In the genomic region with DNA sequence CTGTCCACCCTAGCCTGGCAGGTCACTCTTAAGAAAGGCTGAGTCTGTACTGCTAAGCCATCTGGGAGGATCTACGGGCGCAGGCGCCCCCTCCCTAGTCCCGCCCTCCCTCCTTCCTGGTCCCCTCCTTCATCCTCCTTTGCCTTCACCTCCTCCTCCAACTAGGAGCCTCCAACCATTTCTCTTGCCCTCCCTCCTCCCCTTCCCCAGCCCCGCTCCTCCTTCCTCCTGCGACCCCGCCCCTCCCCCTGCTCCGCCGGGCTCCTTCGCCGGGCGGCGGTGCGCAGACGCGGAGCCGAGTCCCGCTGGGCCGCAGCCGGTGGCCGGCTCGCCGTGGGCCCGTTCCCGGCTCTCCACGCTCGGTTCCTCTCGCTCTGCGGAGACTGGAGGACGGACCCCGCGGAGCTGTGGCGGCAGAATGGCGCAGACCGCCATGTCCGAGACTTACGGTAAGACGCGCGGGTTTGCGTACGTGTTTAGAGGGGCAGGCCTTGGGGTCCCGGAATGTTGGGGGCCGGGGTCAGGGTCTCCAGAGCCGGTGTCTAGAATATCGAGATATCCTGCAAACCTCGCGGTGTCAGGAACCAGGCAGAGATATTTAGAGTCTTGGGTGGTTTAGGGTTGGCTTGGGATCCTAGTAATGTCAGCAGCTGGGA, we compare ENCODE assay signal across 8 mouse cellular contexts. TPM values are rescaled to one million over a fixed set of nuclear protein-coding genes. Genes with fewer than 3 reads are reported as not detected.
DNase-seq lines count a peak whose midpoint lies in the region; ATAC-seq lines count a peak whose summit lies in the region.

Rab4a (plus strand) TSS at position 268 of the 656 bp plus-strand sequence.

- H3K4me1 ChIP-seq in hindbrain, embryonic 11.5 days (replicated peaks; ENCODE audit: control insufficient read depth, insufficient read depth, low read length) = peaks cover 6% of the 10 kb centered on the region

- no peaks in the 10 kb centered on the region for H3K27me3 ChIP-seq in hindbrain, embryonic 11.5 days (ENCODE audit: control insufficient read depth, insufficient read depth, low read length)

- H3K4me2 ChIP-seq in hindbrain, embryonic 11.5 days (replicated peaks; ENCODE audit: low read depth, low read length) = peak within 1 kb of the TSS; percentile 71

- no peaks in the 10 kb centered on the region for H3K36me3 ChIP-seq in hindbrain, embryonic 11.5 days (ENCODE audit: control insufficient read depth, insufficient read depth, low read length)

- H3K9me3 ChIP-seq in hindbrain, embryonic 11.5 days (ENCODE audit: control insufficient read depth, low read length) = no peaks in the 10 kb centered on the region

- peak; percentile 97 for DNase-seq in MN1 (ENCODE audit: low spot score)
- DNase-seq in cerebellum, postnatal 10 days = peak; percentile 94 to 97
- DNase-seq in frontal cortex, postnatal 10 days (ENCODE audit: low spot score in 2 of 2) = peak; percentile 70 to 82
- peak; percentile 93 for DNase-seq in hindbrain, embryonic 11.5 days (ENCODE audit: low spot score)
- peak; percentile 80 to 82 for DNase-seq in layer of hippocampus, postnatal 14 days (ENCODE audit: low spot score in 2 of 2)
- DNase-seq in lung, postnatal 10 days = peak; percentile 92
- DNase-seq in retina, postnatal 1 day = peak; percentile 93
- peak; percentile 69 to 70 for DNase-seq in urinary bladder, adult 18-20 months (ENCODE audit: low spot score in 2 of 2)

- peak within 1 kb of the TSS; percentile 80 for H3K27ac ChIP-seq in hindbrain, embryonic 11.5 days (ENCODE audit: low read depth, low read length)

- 1% methylated on average over 47 of the region's 48 CpGs for WGBS in hindbrain, embryonic 11.5 days

- peak within 1 kb of the TSS; percentile 81 for H3K4me3 ChIP-seq in hindbrain, embryonic 11.5 days (ENCODE audit: low read depth, low read length)

- H3K9ac ChIP-seq in hindbrain, embryonic 11.5 days (ENCODE audit: low read depth, low read length) = peak within 1 kb of the TSS; percentile 77

- peak; percentile 92 for ATAC-seq in hindbrain, embryonic 11.5 days (ENCODE audit: low FRiP score)

RNA-seq across cellular contexts. Expression of gene Rab4a, which starts in this region (rescaled TPM):
- polyA plus RNA-seq in hindbrain, embryonic 11.5 days (2014; fragmentation: Nextera tagmentation; extraction: Ambion mirVana) = 64.3 and 68.7 TPM in 2 replicates
- 10 to 100 TPM; 45.5 to 46.8 TPM for total RNA-seq in layer of hippocampus, postnatal 14 days (2021)

Comparison
In these comparisons a context has a peak if more than half of its experiments do, and no peak if none do; other contexts are left out.
1. Peak in every context shown above with its lines: DNase-seq, ATAC-seq, H3K4me3 ChIP-seq and H3K27ac ChIP-seq.